Mouse (Mus musculus): ENCODE data around the gene Prdm11. TPM values are rescaled to one million over a fixed set of nuclear protein-coding genes. Genes with fewer than 3 reads are reported as not detected.

Gene Prdm11
- total RNA-seq, 1 experiment from 2014 or later = 9.2 TPM

DNA sequence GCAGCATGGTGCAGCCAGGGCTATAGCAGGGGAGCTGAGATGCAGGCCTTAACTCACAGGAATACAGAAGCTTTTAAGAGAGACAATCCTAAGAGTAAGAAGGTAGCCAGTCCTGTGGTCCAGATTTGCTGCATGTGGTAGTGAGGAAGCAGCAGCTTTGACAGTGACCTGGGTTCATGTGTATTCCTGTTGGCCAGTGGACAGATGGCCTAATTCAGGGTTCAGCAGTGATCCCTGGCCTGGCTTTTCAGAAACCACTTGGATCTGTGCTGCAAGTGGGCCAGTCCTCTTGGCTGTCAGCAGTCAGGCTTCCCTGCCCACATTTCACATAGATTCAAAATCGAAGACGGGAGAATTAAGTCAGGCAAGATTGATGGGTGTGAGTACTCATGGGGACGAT is 104.5 kb downstream of the Prdm11 start:
- ATAC-seq (replicated peaks; ENCODE audit: low read depth, poor library complexity, severe bottlenecking) = no peak

DNA sequence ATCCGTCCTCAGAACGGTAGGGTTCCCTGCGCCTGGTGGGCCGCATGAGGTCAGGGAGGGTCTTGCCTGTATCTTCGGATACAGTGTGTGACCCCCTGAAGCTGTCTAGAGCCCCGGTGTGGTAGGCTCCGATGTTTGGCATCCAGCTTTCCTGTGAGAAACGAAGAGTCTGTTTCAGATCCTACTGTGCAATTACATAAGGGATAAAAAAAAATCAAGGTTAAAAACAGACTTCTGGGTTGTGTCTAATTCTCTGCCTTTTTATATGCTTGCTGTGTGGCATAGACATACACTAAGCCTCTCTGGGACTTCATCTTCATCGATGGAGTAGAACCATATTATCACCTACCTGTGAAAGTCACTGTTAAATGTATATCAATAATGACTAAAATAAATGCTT is 105.0 kb downstream of the Prdm11 start:
- no peak for ATAC-seq (replicated peaks; ENCODE audit: low read depth, poor library complexity, severe bottlenecking)

DNA sequence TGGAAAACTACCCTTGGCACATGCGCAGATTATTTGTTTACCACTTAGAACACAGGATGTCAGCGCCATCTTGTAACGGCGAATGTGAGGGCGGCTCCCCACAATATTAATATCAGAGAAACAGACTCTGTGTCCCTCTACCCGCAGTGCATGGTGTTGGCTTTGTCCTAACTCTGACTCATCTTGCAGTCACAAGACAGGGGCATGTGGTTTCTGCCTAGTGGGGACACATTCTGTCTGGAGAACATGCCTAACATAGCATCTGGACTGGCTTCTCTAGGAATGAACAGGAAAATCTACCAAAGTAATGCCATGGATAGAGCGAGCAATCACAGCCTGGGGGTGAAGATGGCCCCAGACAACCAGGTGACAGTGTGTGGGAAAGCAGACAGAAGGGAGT is 107.1 kb downstream of the Prdm11 start:
- no peak for ATAC-seq (replicated peaks; ENCODE audit: low read depth, poor library complexity, severe bottlenecking)

DNA sequence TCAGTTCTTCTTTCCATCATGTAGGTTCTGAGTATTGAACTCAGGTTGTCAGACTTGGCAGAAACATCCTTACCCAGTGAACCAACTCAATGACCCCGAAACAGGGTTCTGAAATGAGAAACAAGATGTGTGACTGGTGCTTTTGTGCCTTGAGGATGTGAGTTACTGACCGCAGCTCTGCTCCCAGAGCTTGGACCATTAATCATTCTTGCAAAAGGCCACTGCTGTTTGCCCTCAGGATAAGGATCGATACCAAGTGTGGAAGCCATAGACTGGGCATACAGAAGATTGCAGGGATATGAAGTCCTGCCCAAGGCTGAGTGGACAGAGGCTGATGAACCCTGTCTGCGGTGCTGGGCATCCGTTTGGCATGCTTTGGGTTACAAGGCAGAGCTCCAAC is 107.9 kb downstream of the Prdm11 start:
- ATAC-seq (replicated peaks; ENCODE audit: low read depth, poor library complexity, severe bottlenecking) = no peak

DNA sequence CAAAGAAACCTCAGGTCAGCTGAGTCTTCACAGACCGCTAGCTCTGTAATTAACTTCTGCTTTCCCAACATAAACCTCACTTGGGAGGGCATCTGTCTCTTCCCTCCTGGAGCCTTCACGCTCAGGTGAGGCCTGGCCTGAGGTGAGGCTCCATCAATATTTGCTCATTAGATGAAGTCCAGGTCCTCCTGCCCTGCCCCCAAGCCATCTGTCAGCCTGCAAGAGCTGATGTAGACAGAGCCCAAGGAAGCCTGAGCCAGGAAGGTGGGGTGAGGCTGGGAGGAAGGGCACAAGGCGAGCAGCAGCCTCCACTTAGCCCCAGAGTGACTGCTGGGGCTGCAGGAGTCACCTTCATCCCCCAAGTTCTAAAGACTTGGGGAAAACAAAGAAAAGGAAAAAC is 110.5 kb downstream of the Prdm11 start:
- ATAC-seq (replicated peaks; ENCODE audit: low read depth, poor library complexity, severe bottlenecking) = no peak

DNA sequence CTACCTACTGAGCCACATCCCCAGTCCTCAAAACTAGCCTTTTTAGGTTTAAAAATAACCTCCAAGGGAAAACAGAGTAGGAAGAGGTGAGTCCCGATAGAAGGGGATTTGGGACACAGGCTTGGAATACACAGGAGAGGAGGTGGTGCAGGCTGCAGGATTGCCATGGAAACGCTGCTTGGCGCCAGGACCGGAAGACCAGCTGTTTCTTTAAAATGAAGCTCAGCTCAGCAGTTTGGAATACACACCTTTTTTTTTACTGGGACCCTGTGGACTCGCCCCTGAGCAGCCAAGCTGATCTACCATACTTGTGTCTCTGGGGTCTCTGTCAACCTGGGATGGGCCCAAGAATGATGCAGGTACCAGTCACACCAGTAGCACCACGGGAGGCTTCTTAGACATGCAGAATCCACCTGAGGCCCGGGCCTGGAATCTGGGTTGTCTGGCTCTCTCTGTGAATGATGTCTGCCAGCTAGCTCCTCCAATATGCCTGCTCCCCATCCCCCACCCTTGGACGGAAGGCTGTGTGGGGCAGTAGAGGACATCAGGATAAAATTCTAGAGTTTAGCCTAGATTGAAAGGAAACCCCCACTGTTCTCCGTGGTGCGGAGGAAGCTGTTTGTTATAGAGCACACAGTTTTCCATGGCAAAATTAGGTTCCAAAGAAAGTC is 111.5 kb downstream of the Prdm11 start:
- ATAC-seq (replicated peaks; ENCODE audit: low read depth, poor library complexity, severe bottlenecking) = no peak

DNA sequence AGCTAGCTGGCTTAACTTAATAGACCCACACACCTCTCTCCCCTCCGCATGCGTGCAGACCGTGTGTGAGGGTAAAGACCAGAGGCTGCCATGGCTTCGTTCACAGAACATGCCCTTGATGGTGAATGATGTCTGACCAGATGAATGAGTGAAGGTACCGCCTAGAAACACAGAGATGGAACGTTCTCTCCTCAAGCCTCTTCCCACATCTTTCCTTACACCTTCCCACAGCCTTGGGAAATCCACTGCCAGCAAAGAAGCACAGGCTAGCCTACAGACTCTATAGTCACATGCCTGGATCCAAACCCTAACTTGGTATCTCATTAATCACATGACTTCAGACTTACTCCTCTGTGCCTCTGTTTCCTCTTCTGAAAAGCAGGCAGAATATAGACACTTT is 112.6 kb downstream of the Prdm11 start:
- no peak for ATAC-seq (replicated peaks; ENCODE audit: low read depth, poor library complexity, severe bottlenecking)

DNA sequence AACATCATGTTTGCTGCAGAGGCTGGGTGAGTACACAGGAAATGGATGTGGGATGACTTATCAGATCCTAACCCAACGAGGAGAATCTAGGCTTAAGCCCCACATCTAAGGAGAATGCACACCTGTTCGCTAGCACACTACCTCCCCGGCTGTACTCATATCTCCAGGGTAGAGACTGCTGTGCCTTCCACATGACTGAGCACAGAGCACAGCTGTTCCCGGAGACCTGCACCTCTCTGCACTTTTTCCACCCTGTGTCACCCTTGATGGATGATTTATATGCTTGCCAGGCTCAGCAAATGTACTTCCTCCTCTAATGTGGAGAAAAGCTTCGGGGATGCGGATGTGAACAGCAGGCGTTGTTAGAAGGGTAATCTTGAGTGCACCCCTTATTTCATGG is 114.9 kb downstream of the Prdm11 start:
- ATAC-seq (replicated peaks; ENCODE audit: low read depth, poor library complexity, severe bottlenecking) = peak; percentile 32; the same call in 1 of the 2 replicates

DNA sequence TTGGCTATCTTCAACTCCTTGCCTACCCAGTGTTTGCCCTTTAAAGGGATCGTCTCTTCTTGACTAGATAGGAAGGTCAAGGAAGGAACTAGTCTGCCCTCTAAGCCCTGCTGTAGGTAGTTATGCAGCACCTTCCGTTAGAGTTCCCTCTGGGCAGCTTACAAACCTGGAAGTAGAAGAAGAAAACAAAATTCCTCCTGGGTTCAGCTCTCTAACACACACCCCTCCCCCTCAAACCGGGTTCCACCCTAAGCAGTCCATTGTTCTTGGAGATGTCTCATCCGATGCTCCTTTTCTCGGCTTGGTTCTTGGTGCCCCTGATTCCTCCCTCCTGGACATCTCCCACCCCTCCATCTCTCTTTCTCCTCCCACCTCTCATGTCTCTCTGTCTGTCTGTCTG is 116.3 kb downstream of the Prdm11 start:
- ATAC-seq (replicated peaks; ENCODE audit: low read depth, poor library complexity, severe bottlenecking) = no peak

DNA sequence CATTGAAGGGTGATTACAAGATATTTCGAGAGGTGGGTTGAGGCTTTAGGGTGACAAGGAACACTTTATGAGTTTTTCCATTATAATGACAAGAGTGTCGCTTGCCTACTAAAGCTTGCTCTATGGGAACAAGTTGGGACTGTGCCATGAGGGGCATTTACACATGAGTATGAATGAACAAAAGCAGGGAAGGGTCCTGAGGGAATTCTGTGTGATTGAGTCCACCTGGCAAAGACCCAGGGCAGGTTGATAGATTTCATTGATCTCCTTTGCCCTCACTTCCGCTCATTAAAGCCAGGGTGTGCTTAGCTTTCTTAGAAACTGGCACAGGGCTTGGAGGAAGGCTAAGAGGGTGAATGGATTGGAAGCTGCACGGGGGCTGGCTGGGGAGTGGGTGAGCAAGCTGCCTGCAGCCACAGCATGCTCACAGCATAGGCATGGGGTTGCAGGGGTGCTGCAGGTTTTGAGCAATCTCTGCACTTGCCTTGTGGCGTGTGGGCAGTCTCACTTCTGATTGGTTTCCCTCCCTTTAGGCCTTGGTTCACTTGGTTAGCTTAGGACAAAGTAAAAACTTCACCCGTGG is 121.2 kb downstream of the Prdm11 start:
- no peak for ATAC-seq (replicated peaks; ENCODE audit: low read depth, poor library complexity, severe bottlenecking)

DNA sequence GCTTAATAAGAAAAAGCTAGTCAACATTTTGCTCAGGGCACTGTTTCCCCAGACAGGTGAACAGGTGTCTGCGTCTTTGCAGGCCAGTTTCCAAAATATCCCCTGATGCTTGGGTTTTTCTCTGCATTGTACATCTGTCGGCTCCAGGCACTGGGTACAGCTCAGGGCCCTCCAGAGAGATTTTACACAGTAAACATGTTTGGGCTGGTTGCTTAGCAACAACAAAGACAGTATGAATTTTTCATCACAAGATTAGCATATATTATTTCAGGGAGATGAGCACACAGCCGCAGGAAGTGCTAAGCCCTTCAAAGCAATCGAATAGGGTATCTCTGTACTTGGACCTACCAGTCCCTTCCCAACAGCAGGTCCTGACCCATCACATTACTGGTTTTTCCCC is 125.3 kb downstream of the Prdm11 start:
- no peak for ATAC-seq (replicated peaks; ENCODE audit: low read depth, poor library complexity, severe bottlenecking)

DNA sequence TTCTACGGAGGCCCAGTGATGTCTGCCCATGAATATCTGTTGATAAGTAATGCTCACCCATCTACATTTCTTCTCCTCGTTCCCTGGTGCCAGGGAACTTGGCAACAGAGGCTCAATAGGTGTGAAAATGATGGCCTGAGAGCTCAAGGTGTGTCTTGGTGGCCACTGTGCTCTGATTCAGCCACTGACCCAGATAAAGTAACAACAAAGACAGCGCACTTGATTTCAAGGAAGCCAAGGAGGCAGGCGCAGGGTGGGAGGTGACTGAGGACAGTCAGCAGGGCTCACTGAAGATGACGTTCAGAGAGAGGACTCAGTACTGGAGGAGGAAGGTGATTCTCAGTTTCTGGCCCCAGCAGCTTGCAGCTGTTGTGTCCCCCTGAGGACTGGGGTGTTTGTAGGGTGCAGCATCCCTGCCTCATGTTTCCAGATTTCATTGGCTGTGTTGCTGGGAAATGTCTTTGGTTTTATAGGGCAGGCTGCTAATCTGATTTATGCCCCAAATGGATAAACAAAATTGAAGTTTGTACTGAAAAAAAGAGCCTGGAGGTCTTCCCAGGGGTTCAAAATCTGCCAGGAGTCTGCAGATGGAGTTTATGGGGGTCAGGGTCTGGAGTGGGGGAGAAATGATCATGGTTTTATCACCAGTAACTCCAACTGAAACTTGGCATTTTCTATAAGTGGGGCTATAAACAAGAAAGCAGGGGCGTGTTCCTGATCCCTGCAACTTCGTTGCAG is 128.4 kb downstream of the Prdm11 start:
- ATAC-seq (replicated peaks; ENCODE audit: low read depth, poor library complexity, severe bottlenecking) = no peak

DNA sequence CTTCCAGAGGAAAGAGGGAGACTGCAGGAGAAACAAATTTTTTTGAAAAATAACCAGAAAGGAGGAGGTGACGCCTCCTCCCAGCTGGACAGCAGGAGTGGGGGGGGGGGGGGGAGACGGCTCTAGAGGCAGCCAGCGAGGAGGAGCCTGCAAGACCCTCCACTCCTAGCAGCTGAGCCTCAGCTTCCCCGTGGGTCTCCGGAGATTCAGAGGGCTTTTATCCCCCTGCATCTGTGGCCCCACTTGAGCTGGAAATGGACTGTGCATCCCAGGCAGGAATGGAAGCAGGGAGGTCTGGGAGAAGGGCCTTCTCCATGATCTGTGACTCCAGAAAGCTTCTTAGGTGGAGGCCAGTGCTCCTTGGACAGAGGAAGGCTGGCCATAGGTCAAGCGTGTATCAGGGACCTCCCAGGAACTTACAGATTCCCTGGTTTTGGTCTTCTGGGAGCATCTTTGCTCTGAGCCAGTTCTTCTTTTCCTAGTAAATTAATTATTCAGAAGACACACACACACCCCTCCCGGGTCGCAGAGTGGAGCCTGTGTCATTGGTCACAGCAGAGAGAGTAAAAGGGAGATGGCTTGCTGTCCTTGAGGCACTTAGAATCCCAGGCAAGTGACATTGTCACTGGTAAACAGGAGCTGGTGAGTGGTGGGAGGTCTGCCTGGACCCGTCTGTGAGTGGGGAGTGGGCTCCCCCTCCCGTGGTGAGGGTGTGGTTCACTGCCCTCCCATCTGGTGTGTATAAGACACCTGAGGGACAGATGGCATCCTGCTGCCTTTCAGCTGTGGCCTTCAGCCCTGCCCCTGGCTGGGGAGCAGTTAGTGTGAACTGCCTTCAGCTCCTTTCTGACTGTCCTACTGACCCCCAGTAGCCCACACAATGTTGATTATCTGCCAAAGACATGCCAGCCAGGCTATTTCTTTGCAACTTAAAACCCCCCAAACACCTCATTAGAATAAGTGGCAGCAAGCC is 130.0 kb downstream of the Prdm11 start:
- ATAC-seq (replicated peaks; ENCODE audit: low read depth, poor library complexity, severe bottlenecking) = no peak

Other genes with a start within 250 kb of the Prdm11 start
- gene Syt13, start 131.1 kb downstream of the Prdm11 start, total RNA-seq (2017) = not detected in 2 replicates
- 2.6 and 4.6 TPM in 2 replicates for gene Trp53i11, start 141.4 kb upstream of the Prdm11 start, total RNA-seq (2017)

Data from common myeloid progenitor, adult 5-6 weeks (primary cell).